Mouse (Mus musculus) lung, adult 2 months (tissue): ENCODE results near the gene Ncapg. TPM values are rescaled to one million over a fixed set of nuclear protein-coding genes. Genes with fewer than 3 reads are reported as not detected.
"Not testable (repeated sequence)": the region's sequence is repeated elsewhere in the genome, so short reads cannot be mapped to it uniquely, and the experiment has no call there.

Experiments used
- DNase-seq: peaks from one replicate; pipeline ENCODE4 v3.0.0; 2022
- H3K4me1 ChIP-seq: fragments of 200-500 bp; 2 replicates; pipeline ENCODE4 v1.6.1; 2011; ENCODE audit warnings: low read length; ENCODE audit not compliant: control insufficient read depth, insufficient read depth
- H3K4me3 ChIP-seq: fragments of 200-500 bp; replicated peaks from 2 replicates; pipeline ENCODE3; 2011; ENCODE audit warnings: low read depth, mild to moderate bottlenecking, control low read depth, low read length; ENCODE audit errors: extremely low read depth
- CTCF ChIP-seq: fragments of 200-500 bp; IDR thresholded peaks from 2 replicates; pipeline ENCODE4 v1.5.1; 2011; ENCODE audit warnings: mild to moderate bottlenecking, low read length, control low read depth; ENCODE audit not compliant: insufficient read depth
- POLR2A ChIP-seq: fragments of 200-500 bp; IDR thresholded peaks from 2 replicates; pipeline ENCODE4 v1.6.1; 2011; ENCODE audit warnings: low read depth, mild to moderate bottlenecking, control low read depth, low read length, borderline replicate concordance; ENCODE audit errors: extremely low read depth
- WGBS: fragments of 180-500 bp; shearing (Covaris S2); methylation state at CpG from one replicate; pipeline ENCODE4 v1.1.7; 2018; 5-methylcytosine and 5-hydroxymethylcytosine counted together
- polyA plus RNA-seq: library from polyadenylated mRNA; depleted of rRNA; stranded (reverse); fragments of >200 nt; gene quantifications from 2 replicates; pipeline ENCODE4 v1.2.3, GENCODE M21; 2012; rRNA removed

Gene Ncapg
- 0.10 and 0.32 TPM in 2 replicates for polyA plus RNA-seq

GRCm38 (mm10) chr5:45669598-45670279, at the start of gene Ncapg:
Ncapg (plus strand) TSS chr5:45669919.
- H3K4me1 ChIP-seq = peaks cover 4% of the 10 kb centered on the region
- H3K4me3 ChIP-seq = peak within 1 kb of the TSS; percentile 83
- TF ChIP-seq POLR2A (peak; percentile 38; the same call in 1 of the 2 replicates), CTCF (no peak)
- 0% methylated on average over 66 of the region's 66 CpGs for WGBS
- DNase-seq = peak; percentile 100

- Histone ChIP-seq H3K4me1 (no peaks in the 10 kb centered on the region), H3K4me3 (no peak overlapping the region)
- no peak for DNase-seq
- no peak for TF ChIP-seq CTCF
- TF ChIP-seq POLR2A = no peak
- WGBS = 61% methylated on average over 3 of the region's 3 CpGs
Observed at GRCm38 (mm10) chr5:45621511-45621910, 48.2 kb upstream of the Ncapg start.

- WGBS = 66% methylated on average over 1 of the region's 1 CpGs
- H3K4me1 ChIP-seq = no peaks in the 10 kb centered on the region
- H3K4me3 ChIP-seq = no peak overlapping the region
- DNase-seq = no peak
- TF ChIP-seq POLR2A (no peak), CTCF (no peak)
Observed at GRCm38 (mm10) chr5:45627771-45628170, 41.9 kb upstream of the Ncapg start.

GRCm38 (mm10) chr5:45629470-45629869, 40.2 kb upstream of the Ncapg start:
- no peaks in the 10 kb centered on the region for H3K4me1 ChIP-seq
- DNase-seq = no peak
- H3K4me3 ChIP-seq = no peak overlapping the region
- TF ChIP-seq CTCF = no peak
- TF ChIP-seq POLR2A = no peak

GRCm38 (mm10) chr5:45638378-45638777, 31.3 kb upstream of the Ncapg start:
- DNase-seq = no peak

GRCm38 (mm10) chr5:45638806-45639714, 30.7 kb upstream of the Ncapg start, which contains the start of gene Fam184b:
Fam184b (minus strand) TSS chr5:45639614.
- TF ChIP-seq POLR2A = no peak
- TF ChIP-seq CTCF = no peak
- DNase-seq = peak; percentile 20
- peaks cover 5% of the 10 kb centered on the region; the same call in 1 of the 2 replicates for H3K4me1 ChIP-seq
- peak within 1 kb of the TSS; percentile 34 for H3K4me3 ChIP-seq
- WGBS = under 1% methylated on average over 48 of the region's 48 CpGs

More at GRCm38 (mm10) chr5:45638378-45638777, 31.3 kb upstream of the Ncapg start:
- Histone ChIP-seq H3K4me3 (no peak overlapping the region), H3K4me1 (peaks cover 5% of the 10 kb centered on the region; the same call in 1 of the 2 replicates)
- no peak for TF ChIP-seq POLR2A
- TF ChIP-seq CTCF = no peak
- WGBS = 36% methylated on average over 3 of the region's 3 CpGs

- Histone ChIP-seq H3K4me1 (peaks cover 5% of the 10 kb centered on the region; the same call in 1 of the 2 replicates), H3K4me3 (no peak overlapping the region)
- WGBS = 4% methylated on average over 8 of the region's 8 CpGs
- DNase-seq = no peak
- no peak for TF ChIP-seq POLR2A
- no peak for TF ChIP-seq CTCF
Observed at GRCm38 (mm10) chr5:45639715-45640092, 30.0 kb upstream of the Ncapg start.

GRCm38 (mm10) chr5:45651026-45651703, 18.6 kb upstream of the Ncapg start:
- WGBS = 80% methylated on average over 2 of the region's 2 CpGs
- no peak for DNase-seq
- H3K4me3 ChIP-seq = no peak overlapping the region
- TF ChIP-seq POLR2A = no peak
- H3K4me1 ChIP-seq = no peaks in the 10 kb centered on the region

- DNase-seq, H3K4me1 ChIP-seq, H3K4me3 ChIP-seq: not testable (repeated sequence)
- 93% methylated on average over 13 of the region's 13 CpGs for WGBS
Observed at GRCm38 (mm10) chr5:45658406-45658805, 11.3 kb upstream of the Ncapg start.
